Mouse (Mus musculus): ENCODE measurements at regions not wholly inside any gene's neighbourhood (a gene's known extent, or its start where the extent isn't known, plus 50 kb on each side); places are given as distances from the start of the nearest gene placed in this dataset.

GRCm38 (mm10) chr3:83593321-83593720, 172.8 kb upstream of the Sfrp2 start:
- no peaks in the 10 kb centered on the region for H3K4me1 ChIP-seq (ENCODE audit: control insufficient read depth, insufficient read depth, low read length)
- no peak for TF ChIP-seq CTCF (IDR thresholded peaks at IDR 0.05; ENCODE audit: control insufficient read depth, insufficient read depth, low read length)
- no peak for TF ChIP-seq POLR2A (IDR thresholded peaks at IDR 0.05; ENCODE audit: borderline replicate concordance, control insufficient read depth, low read depth, low read length)
- 69% methylated on average over 5 of the region's 5 CpGs for WGBS
- no peak overlapping the region for H3K27ac ChIP-seq (ENCODE audit: control insufficient read depth, insufficient read depth, low read depth, low read length, poor library complexity)
- H3K4me3 ChIP-seq (replicated peaks; ENCODE audit: control insufficient read depth, low read depth, low read length), result no peak overlapping the region

GRCm38 (mm10) chr3:83601506-83601905, 164.6 kb upstream of the Sfrp2 start:
- TF ChIP-seq POLR2A (IDR thresholded peaks at IDR 0.05; ENCODE audit: borderline replicate concordance, control insufficient read depth, low read depth, low read length) (no peak), CTCF (IDR thresholded peaks at IDR 0.05; ENCODE audit: control insufficient read depth, insufficient read depth, low read length) (no peak)
- no peak overlapping the region for H3K27ac ChIP-seq (ENCODE audit: control insufficient read depth, insufficient read depth, low read depth, low read length, poor library complexity)
- H3K4me1 ChIP-seq (ENCODE audit: control insufficient read depth, insufficient read depth, low read length), result no peaks in the 10 kb centered on the region
- no peak overlapping the region for H3K4me3 ChIP-seq (replicated peaks; ENCODE audit: control insufficient read depth, low read depth, low read length)
- 66% methylated on average over 4 of the region's 4 CpGs for WGBS

GRCm38 (mm10) chr3:83609095-83609770, 156.9 kb upstream of the Sfrp2 start:
- 70% methylated on average over 8 of the region's 8 CpGs for WGBS
- Histone ChIP-seq H3K4me1 (ENCODE audit: control insufficient read depth, insufficient read depth, low read length) (no peaks in the 10 kb centered on the region), H3K4me3 (replicated peaks; ENCODE audit: control insufficient read depth, low read depth, low read length) (no peak overlapping the region), H3K27ac (ENCODE audit: control insufficient read depth, insufficient read depth, low read depth, low read length, poor library complexity) (no peak overlapping the region)
- no peak for TF ChIP-seq CTCF (IDR thresholded peaks at IDR 0.05; ENCODE audit: control insufficient read depth, insufficient read depth, low read length)
- no peak for TF ChIP-seq POLR2A (IDR thresholded peaks at IDR 0.05; ENCODE audit: borderline replicate concordance, control insufficient read depth, low read depth, low read length)

GRCm38 (mm10) chr3:83620435-83620834, 145.7 kb upstream of the Sfrp2 start:
- no peaks in the 10 kb centered on the region for H3K4me1 ChIP-seq (ENCODE audit: control insufficient read depth, insufficient read depth, low read length)
- 73% methylated on average over 4 of the region's 4 CpGs for WGBS
- TF ChIP-seq CTCF (IDR thresholded peaks at IDR 0.05; ENCODE audit: control insufficient read depth, insufficient read depth, low read length) (no peak), POLR2A (IDR thresholded peaks at IDR 0.05; ENCODE audit: borderline replicate concordance, control insufficient read depth, low read depth, low read length) (no peak)
- H3K27ac ChIP-seq (ENCODE audit: control insufficient read depth, insufficient read depth, low read depth, low read length, poor library complexity), result no peak overlapping the region
- no peak overlapping the region for H3K4me3 ChIP-seq (replicated peaks; ENCODE audit: control insufficient read depth, low read depth, low read length)

GRCm38 (mm10) chr3:83633032-83633431, 133.1 kb upstream of the Sfrp2 start:
- no peaks in the 10 kb centered on the region for H3K4me1 ChIP-seq (ENCODE audit: control insufficient read depth, insufficient read depth, low read length)
- no peak overlapping the region for H3K4me3 ChIP-seq (replicated peaks; ENCODE audit: control insufficient read depth, low read depth, low read length)
- 87% methylated on average over 9 of the region's 9 CpGs for WGBS
- no peak overlapping the region for H3K27ac ChIP-seq (ENCODE audit: control insufficient read depth, insufficient read depth, low read depth, low read length, poor library complexity)
- TF ChIP-seq POLR2A (IDR thresholded peaks at IDR 0.05; ENCODE audit: borderline replicate concordance, control insufficient read depth, low read depth, low read length) (no peak), CTCF (IDR thresholded peaks at IDR 0.05; ENCODE audit: control insufficient read depth, insufficient read depth, low read length) (no peak)

GRCm38 (mm10) chr3:83640433-83640832, 125.7 kb upstream of the Sfrp2 start:
- 69% methylated on average over 4 of the region's 4 CpGs for WGBS

GRCm38 (mm10) chr3:83663716-83664115, 102.4 kb upstream of the Sfrp2 start:
- no peak overlapping the region for H3K4me3 ChIP-seq (replicated peaks; ENCODE audit: control insufficient read depth, low read depth, low read length)
- H3K27ac ChIP-seq (ENCODE audit: control insufficient read depth, insufficient read depth, low read depth, low read length, poor library complexity), result no peak overlapping the region
- WGBS, result 74% methylated on average over 1 of the region's 1 CpGs
- H3K4me1 ChIP-seq (ENCODE audit: control insufficient read depth, insufficient read depth, low read length), result no peaks in the 10 kb centered on the region
- TF ChIP-seq POLR2A (IDR thresholded peaks at IDR 0.05; ENCODE audit: borderline replicate concordance, control insufficient read depth, low read depth, low read length) (no peak), CTCF (IDR thresholded peaks at IDR 0.05; ENCODE audit: control insufficient read depth, insufficient read depth, low read length) (no peak)

More at GRCm38 (mm10) chr3:83640433-83640832, 125.7 kb upstream of the Sfrp2 start:
- no peak overlapping the region for H3K27ac ChIP-seq (ENCODE audit: control insufficient read depth, insufficient read depth, low read depth, low read length, poor library complexity)
- no peak overlapping the region for H3K4me3 ChIP-seq (replicated peaks; ENCODE audit: control insufficient read depth, low read depth, low read length)
- no peaks in the 10 kb centered on the region for H3K4me1 ChIP-seq (ENCODE audit: control insufficient read depth, insufficient read depth, low read length)
- no peak for TF ChIP-seq POLR2A (IDR thresholded peaks at IDR 0.05; ENCODE audit: borderline replicate concordance, control insufficient read depth, low read depth, low read length)
- TF ChIP-seq CTCF (IDR thresholded peaks at IDR 0.05; ENCODE audit: control insufficient read depth, insufficient read depth, low read length), result no peak

GRCm38 (mm10) chr3:83676147-83676546, 90.0 kb upstream of the Sfrp2 start:
- WGBS, result 77% methylated on average over 5 of the region's 5 CpGs
- Histone ChIP-seq H3K27ac (ENCODE audit: control insufficient read depth, insufficient read depth, low read depth, low read length, poor library complexity) (no peak overlapping the region), H3K4me1 (ENCODE audit: control insufficient read depth, insufficient read depth, low read length) (no peaks in the 10 kb centered on the region; the same call in 1 of the 2 replicates), H3K4me3 (replicated peaks; ENCODE audit: control insufficient read depth, low read depth, low read length) (no peak overlapping the region)
- TF ChIP-seq POLR2A (IDR thresholded peaks at IDR 0.05; ENCODE audit: borderline replicate concordance, control insufficient read depth, low read depth, low read length) (no peak), CTCF (IDR thresholded peaks at IDR 0.05; ENCODE audit: control insufficient read depth, insufficient read depth, low read length) (no peak)

GRCm38 (mm10) chr3:83686611-83687010, 79.5 kb upstream of the Sfrp2 start:
- no peak overlapping the region for H3K27ac ChIP-seq (ENCODE audit: control insufficient read depth, insufficient read depth, low read depth, low read length, poor library complexity)
- no peaks in the 10 kb centered on the region for H3K4me1 ChIP-seq (ENCODE audit: control insufficient read depth, insufficient read depth, low read length)
- H3K4me3 ChIP-seq (replicated peaks; ENCODE audit: control insufficient read depth, low read depth, low read length), result no peak overlapping the region
- WGBS, result 83% methylated on average over 15 of the region's 15 CpGs
- no peak for TF ChIP-seq CTCF (IDR thresholded peaks at IDR 0.05; ENCODE audit: control insufficient read depth, insufficient read depth, low read length)
- no peak for TF ChIP-seq POLR2A (IDR thresholded peaks at IDR 0.05; ENCODE audit: borderline replicate concordance, control insufficient read depth, low read depth, low read length)
